Mouse (Mus musculus): ENCODE measurements around the gene Folr1.

DNA sequence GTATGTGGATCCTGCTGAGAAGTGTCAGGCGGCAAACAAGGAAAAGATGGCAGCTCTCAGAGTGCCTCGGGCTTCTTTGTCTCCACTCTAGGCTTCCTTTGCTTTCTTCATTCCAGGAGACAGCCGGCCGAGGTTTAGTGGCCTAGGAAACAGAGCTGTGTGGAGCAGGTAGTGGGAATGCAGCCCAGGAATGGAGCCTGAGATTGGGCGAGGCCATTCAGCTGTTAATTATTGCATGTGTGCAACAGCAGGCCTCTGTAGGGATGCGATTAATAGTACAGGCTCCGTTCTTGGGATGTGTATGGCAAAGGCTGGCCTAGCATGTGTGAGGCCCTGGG lies 1.5 kb downstream of the Folr1 start:
- no peak for TF ChIP-seq CTCF (IDR thresholded peaks at IDR 0.05; ENCODE audit: low read depth, low read length)
- no peak for TF ChIP-seq POLR2A (IDR thresholded peaks at IDR 0.05; ENCODE audit: borderline replicate concordance, low read depth, low read length)
